Mouse (Mus musculus): ENCODE measurements around the gene Trpc1.

DNA sequence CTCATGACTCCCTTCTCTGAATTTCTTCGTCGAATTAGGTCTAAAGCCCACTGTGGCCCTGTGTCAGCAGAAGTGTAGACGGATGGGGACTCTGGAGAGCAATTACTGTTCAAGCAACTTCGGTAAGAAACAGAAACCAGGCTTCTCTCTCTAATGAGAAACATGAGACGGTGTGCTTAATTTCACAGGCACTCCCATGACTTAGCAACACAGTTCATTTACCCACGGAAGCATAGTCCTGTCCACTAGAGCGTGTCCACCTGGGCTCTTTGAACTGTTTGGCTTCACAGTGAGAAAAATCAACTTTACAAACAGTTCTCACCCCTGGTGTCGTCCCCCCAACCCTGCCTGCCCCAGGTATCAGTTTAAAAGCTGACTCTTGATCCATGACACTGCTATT lies 57.4 kb downstream of the Trpc1 start:
- TF ChIP-seq CTCF (IDR thresholded peaks at IDR 0.05; ENCODE audit: low read depth, low read length) (no peak), TAL1 (conservative IDR thresholded peaks at IDR 0.05; ENCODE audit: low read depth, low read length) (no peak), GATA1 (IDR thresholded peaks at IDR 0.05; ENCODE audit: borderline replicate concordance, low read length) (no peak), GATA2 (IDR thresholded peaks at IDR 0.05; ENCODE audit: borderline replicate concordance, low read depth, low read length) (no peak)
